Mouse (Mus musculus) adrenal gland, postnatal 10 days (tissue): ENCODE data around the gene Plxnd1. TPM values are rescaled to one million over a fixed set of nuclear protein-coding genes. Genes with fewer than 3 reads are reported as not detected.

Source experiments
- DNase-seq: peaks from one replicate; pipeline ENCODE4 v3.0.0; 2021; ENCODE audit warnings: mixed read lengths
- total RNA-seq, 2 experiments: library from RNA; stranded (reverse); gene quantifications; 2 replicates each; pipeline ENCODE4 v1.2.3; 2021

Plxnd1 gene
- total RNA-seq, 2 experiments from 2014 or later, result 155 to 215 TPM

DNA sequence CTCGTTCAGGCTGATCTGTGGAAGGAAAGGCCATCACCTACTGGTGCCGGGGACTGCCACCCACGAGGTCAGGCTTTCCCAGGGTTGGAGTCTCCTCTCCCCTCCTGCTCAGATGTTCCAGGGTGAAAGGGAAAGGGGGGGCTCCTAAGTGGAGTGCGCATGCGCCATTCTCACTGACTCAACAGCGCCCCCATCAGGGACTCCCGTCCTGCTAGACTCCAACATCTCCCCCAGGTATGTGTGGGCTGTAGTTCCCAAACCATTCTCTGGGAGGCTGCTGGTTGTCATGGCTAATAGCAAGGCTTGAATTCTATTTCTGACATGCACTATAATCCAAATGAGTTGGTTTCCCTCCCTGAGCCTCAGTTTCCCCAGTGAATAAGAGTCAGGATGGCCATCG, 16.2 kb downstream of the Plxnd1 start:
- no peak for DNase-seq

DNA sequence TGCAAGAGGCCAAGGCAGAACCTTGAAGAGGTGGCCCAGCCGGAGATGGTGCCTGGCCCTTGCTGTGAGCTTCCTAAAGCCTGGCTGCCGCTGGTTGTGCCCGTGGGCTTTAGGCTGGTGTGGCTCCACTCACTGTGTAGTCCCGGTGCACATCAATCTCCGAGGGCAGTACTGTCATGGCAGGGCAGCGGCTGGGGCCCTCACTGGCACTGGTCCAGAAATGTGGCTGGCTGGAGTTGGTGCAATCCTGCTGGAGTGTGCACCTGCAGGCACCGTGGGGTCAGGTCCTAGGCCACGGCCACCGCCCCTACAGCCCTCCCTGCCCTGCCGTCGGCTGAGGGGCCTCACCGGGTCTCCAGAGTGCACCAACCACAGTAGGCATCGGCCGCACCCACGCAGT, 17.0 kb downstream of the Plxnd1 start:
- DNase-seq, result peak; percentile 72

DNA sequence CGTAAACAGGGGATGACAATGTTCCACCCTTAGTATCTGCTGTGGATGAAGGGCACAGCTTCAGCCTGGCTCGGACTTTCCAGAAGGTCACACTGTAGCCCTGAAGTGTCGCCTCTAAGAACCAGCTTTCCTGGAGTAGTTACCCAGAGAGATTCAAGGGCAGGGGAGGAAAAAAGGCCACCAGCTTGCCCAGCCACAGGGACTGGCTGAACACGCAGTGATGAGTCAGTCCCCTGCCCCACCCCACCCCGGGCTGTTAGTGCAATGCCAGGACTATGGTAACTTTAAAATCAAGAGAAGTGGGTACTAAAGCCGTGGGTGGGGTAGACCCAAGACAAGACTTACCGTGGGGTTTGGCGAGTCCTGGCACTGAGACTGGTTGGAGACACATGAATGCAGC, 19.2 kb downstream of the Plxnd1 start:
- DNase-seq, result peak; percentile 75

DNA sequence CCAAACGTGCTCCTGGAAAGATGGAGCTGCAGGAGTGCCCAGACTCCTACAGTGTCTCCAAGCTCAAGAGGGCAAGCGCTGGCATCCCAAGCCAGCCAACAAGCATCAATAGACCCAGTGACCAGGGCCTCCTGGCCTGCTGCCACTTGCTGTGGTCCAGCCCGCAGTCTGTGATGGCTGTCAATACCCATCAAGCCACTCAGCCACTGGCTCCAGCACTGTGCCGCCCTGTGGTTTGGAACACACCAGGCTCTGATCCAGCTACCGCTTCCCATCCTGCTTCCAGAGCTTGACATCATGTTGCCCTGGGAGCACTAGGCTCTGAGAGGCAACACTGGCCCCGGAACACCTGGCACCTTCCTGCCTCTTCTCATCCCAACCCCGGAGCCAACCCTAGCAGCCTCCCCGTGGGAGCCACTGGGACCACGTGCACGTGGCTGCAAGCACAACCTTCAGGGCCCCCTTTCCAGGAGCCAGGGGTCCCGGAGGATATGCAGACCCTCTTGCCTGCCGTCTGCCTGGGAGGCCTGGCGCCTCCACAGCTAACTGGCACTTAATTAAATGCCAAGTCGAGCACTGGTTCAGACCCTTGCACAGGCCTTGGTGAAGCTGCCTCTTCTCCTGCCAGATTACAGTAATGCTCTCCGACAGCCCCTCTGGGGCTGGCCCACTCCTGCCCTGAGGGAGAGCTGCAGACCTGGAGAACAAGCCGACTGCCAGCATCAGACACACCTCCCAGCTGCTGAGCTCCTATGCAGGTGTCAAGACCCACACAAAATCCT, 20.7 kb downstream of the Plxnd1 start:
- DNase-seq, result no peak

DNA sequence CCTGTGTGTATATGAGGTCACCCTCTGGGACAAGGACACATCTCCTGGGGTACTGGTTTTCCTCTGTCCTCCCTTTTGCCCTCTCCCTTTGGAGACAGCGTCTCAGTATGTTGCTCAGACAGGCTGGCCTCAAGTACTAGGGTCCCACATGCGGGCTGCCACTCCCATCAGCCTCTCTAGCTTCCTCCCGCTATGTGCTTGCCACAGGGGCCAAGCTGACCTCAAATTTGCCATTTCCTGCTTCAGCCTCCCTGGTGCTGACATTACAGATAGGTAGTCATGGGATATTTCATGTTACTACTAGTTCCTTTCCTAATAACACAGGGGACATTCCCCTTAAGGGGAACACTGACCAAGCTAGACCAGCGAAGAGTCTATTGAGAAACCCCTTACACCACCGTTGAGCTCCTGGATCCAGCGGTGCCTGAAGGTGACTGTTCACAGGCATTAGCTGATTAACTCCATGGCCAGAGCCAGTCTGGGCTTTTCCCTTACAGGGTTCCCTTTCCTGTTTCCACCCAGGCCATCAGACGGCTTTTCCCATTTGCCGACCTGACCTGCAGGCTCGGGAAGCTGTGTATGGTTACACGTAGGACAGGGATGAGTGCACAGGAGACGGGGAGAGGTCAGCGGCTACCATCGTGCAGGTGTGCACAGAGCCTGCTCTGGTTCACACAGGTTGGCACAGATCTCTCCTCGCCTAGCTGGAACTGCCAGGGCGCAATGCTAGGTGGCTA, 21.5 kb downstream of the Plxnd1 start:
- no peak for DNase-seq

DNA sequence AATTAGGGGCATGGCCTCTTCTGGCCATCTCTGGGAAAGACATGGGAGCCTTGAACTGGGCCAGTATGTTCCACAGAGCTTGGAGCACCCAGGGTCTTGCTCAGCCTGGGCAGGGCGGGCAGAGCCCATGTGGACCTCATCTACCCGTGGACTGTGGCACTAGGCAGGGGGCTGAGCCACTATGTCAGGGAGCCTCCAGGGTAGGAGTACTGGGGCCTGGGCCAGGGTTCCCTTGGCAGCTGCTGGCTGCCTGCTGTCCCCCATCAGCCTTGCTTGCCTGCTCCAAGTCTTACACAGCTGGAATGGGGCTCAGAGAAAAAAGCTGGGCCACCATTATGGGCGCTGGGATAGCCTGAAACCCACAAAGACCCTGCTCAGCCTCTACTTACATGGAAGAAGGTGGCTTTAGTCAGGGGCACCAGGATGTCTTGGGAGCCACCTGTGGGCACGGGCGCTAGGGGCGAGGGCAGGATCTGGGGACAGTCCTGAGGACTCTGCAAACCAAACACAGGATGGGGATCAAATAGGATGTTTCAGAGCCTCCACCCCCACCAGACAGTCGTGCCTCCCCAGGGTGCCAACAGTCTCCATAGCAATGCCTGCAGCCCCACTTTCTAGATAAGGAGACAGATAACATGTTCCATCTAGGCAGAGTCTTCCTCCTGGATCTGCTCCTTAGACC, 22.6 kb downstream of the Plxnd1 start:
- DNase-seq, result no peak

DNA sequence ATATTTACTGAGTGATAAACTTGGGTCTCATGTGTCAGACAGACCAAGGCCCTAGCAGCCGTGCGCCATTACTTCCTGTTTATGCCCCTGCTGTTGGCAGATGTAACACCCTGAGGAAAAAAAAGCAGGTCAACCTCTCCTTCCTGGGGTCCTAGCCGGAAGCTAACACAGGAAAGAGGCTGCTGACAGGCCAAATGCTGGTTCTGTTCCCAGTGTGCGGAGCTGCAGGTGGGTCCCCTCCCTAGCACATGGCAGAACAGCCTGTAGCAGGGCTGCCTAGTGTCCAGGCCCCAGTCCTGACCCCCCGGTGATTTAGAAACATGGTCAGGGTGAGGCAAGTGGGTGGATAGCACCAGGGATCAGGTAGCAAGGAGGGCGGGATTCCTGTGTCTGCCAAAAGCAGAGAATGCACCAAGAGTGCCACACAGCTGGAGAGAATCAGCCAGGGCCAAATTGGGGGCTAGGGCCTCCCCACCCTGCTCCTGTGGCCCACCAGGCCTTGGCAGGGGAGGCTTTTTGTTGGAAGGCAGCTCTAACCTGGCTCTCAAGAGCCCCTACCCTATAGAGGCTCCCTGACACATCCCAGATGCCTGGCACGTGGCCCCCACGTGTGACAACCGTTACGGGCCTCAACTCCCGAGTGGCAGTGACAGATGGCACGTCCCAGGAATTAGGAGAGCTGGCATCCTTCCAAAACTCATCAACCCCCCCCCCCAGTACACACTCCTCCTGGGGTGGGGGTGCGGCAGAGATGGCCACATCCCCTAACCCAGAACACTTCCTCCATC, 23.3 kb downstream of the Plxnd1 start:
- DNase-seq, result no peak

DNA sequence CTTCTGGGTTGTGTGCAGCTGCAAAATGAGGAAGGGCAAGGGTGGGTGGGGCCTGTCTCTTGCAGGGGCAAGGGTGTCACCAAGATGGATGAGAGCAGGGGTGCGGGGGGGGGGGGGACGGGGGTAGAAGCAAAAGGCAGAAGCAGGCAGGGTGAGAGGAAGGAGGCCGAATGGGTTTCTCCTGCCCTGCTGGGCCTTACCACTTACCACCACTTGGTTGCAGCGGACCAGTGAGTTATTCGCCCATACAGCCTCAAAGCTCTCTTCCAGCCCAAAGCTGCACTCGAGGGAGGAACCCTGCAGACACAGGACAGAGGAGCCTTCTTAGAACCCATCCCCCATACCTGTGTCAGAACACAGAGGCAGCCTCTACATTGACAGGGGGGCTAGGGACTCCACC, 24.9 kb downstream of the Plxnd1 start:
- DNase-seq, result no peak

DNA sequence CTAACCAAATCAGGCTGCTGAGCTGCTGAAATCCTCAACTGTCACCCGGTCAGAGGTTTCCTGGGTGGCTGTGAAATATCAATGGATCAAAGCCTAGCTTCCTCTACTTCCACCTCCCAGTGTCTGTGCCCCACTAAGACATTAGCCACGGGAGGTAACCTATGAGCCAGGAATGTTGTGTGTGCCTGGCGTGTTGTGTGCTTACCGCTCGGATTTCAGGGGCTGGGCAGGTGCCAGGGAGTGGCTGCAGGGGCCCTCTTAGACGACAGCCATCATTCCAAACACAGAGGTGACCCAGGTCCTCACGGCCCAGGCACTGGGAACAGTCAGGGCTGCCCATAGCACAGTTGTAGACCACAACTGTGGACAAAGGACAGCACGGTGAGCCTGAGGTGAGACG, 25.7 kb downstream of the Plxnd1 start:
- DNase-seq, result no peak

DNA sequence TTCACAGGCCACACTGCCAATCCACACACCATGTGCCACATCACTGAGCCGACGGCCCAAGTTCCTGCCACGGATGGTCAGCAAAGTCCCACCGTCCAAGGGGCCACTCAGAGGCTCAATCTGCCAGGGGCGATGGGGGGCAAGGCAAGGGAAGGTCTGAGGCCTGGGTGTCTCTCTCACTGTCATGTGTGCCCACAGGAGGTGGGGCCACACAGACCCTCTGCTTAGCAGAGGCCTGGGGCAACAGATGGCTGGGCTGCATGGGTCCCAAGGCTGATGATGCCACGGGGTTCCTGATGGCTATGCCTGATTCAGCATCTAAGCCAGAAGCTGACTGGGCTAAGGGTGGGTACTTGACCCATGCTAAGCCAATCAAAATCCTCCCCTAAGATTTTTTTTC, 26.1 kb downstream of the Plxnd1 start:
- no peak for DNase-seq

DNA sequence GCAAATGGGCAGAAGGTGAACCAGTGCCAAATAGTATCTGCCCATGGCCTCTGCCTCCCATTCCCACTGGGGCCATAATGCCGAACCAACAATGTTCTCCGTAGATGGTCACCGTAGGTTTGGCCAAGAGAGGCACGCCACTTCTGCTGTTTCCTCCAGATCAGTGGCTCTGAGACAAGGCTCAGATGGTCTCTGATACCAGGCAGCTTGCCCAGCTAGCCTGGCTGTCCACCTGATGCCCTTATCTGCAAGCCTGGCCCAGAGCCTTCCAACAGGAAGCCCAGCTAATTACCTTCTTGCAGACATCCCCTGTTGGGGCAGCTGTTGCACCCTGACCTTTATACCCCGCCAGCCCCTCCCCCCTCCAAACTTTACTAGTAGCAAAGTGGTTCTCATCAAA, 26.7 kb downstream of the Plxnd1 start:
- DNase-seq, result no peak

DNA sequence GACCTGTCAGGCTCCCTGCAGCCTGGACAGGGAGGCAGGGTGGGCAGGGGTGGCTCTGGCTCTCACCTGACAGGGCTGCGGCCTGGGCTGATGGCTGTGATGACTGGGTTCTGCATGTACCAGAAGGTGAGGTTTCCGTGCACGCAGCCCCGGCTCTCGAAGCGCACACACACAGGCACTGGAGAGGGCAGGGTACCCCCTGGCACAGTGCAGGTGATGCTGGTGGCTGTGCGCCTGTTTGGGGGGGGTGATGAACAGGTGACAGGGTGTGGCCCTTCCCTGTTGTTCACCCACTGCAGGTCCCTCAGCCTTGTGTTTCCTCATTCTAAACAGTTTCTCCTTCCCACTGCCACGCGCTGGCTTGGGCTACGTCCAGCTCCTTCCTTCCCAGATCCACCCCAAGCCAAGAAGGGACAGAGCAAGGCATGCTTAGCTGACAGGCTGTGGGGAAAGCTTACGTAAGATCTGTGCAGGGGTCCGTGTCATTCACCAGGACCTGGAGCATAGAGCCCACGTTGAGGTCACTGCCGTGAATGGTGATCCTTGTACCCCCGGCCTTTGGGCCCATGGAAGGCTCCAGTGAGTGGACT, 27.4 kb downstream of the Plxnd1 start:
- DNase-seq, result no peak

DNA sequence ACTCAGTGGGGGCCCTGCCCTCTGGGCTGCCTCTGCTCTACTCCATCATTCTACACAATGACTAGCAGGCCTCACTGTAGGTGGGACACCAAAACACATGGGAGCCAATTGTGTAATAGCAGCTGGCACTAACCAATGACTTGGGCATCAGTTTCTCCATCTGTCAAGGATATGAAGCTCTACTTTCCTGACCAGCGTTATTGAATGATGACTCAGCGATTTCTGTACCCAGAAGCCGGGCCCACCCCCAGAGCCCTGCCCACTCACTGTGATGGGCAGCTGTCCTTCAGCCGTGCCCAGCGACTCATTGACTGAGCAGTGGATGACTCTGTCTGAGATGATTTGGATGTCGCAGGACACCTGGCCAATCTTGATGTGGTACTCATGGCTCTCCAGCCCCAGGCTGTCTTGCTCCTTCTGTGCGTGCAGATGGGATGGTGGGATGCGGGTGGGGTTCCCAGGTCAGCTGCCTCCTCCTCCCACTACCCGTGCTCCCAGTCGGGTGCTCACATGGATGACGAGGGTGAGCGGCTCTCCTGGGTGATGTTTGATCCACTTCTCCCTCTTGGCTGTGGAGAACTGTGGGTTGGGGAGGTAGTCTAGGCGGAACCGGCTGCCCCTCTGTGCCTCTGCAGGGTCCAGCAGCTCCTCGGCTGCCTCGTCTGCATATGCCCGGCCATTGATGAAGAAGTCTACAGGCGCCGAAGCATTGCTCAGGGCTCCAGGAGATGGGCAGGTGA, 28.4 kb downstream of the Plxnd1 start:
- DNase-seq, result no peak

DNA sequence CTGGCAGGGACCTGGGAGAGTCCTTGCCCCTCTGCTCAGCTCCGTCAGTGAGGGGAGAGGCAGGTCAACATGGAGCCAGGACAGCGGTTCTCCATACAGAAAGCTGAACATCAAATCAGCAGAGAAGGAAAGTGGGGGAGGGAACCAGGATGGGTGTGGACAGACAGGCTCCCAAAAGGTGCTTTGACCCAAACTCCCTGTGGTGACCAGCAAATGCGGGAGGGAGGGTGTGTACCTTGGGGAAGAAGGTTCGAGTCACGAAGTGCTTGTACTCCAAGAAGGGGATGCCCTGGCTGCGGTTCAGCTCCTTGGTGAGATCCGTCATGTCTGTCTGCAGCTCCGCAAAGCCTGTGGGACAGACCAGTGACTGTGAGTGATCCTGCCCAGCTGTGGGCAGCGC, 31.1 kb downstream of the Plxnd1 start:
- DNase-seq, result no peak

DNA sequence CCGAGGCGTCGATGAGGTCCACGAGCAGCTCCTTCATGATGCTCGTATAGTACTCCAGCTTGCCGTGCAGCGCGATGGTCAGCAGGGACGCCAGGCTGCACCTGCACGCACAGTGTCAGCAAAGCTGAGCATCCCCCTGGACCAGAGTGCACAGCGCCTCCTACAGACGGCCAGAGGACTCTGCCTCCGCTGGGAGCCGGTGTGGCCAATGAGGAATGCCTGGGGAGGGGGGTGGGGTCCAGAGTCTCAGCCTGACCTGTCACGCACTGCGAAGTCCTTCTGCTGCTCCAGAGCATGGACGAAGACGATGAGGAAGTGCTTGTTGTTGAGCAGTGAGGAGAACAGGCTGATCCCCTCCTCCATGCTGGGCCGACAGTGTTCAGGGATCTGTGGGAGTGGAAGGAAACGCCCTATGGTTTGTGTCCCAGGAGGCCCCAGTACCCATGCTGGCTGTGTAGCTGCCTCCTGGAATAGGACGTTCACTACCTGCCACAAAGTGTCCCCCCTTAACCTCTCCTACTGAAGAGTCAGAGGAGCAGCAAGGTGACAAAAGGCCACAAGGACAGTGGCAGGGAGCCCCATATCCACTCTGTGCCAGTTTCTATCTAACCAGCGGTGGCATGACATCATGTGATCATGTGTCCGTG, 32.2 kb downstream of the Plxnd1 start:
- DNase-seq, result no peak

DNA sequence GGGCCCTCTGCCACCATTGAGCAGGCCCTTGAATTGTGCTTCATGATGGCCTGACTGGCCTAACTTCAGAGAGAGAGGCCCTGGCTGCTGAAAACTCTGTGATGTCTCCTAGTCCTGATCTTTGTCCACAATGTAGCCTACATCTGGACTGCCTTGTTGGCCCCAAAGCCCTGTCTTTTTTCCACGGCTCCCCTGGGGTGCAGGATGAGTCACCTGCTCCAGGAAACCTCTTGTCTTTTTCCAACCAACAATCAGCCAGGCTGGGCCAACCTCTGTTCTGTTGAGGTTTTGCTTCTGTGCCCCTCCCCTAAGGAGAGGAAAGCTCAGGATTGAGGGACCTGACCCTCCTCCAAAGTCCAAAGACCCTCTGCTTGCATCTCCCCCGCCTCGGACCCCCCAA, 33.1 kb downstream of the Plxnd1 start:
- no peak for DNase-seq

DNA sequence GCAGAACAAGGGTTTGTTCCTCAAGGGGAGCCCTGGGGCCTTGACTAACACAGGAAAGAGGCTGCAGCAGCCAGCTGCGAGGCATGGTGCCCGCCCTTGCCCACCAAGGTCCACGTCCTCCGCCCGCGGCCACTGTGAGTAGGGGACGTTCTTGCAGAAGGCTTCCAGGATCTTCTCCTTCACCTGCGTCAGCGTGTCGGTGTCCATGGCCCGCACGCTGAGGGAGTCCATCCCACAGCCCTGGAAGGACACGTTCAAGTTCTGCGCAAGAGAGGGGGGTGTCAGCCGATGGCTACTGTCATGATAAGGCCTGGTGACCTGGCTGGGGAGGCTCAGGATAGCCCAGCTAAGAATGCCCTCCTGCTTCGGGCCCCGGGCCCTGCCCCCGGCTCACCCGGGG, 34.5 kb downstream of the Plxnd1 start:
- DNase-seq, result no peak

DNA sequence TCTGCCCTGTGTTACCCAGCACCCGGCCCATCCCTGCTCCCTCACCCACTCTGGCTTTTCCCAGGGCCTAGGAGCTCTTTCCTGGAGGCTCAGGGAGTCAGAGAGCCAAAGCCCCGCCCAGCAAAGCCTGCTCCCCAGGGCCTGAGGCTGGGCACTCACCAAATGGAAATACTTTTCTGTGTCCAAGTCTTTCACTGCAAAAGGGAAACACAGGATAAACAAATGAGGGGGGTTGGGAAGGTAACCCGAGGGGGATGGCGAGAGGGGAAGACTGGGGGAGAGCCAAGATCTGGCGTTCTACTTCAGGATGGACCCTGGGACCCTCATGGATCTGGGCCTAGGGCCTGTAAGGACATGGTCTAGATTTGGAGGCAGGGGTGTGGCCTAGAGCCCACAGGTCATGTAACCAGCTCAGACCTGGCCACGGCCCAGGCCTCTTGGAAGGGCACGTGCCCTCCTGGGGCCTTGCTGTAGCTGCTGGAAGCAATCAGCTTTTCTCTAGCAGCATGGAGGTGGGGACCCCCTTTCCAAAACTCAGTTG, 35.6 kb downstream of the Plxnd1 start:
- DNase-seq, result peak; percentile 89

DNA sequence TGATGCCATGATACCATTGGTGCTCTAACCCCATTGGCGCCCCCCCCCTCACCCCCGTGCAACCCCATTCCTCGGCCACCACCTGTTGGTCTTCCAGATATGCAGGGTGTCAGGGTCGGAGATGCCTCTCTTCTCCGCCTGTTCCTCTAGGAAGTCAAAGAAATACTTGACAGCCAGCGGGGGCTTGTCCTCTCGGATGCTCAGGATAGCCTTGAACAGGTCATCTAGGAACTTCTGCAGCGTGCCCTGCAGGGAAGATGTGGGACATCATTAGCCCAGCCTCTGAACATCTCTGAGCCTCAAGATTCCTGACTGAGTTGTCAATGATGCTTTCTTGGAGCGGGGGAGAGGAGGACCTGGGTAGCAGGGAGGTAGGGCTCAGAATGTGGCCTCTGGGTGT, 36.4 kb downstream of the Plxnd1 start:
- DNase-seq, result no peak

DNA sequence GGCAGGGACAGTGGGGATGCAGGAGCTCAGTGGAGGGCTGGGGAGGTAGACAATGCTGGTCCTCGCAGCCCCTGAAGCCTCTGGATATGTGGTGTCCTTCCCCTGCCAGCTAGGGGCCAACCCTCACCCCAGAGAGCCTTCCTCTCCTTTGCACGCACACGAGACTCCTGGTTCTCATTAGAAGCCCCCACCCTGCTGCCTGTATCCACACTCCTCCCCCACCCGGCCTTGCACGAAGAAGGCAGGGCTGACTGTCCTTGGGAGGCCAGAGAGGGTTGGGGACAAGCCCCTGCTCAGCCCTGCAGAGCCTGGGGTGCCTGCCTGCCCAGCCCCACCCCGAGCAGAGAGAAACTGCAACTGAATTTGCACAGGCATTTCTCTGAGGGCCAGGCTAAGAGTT, 37.1 kb downstream of the Plxnd1 start:
- peak; percentile 70 for DNase-seq
